Mouse (Mus musculus) A20 (cell line): ENCODE data around the gene Csk.

Experiments
- DNase-seq: peaks from one replicate; pipeline ENCODE4 v3.0.0-alpha.2; 2011; ENCODE audit warnings: low read depth, low spot score

The Csk gene

GRCm38 (mm10) chr9:57657843-57658242 lies 4.4 kb upstream of the Csk start:
- DNase-seq = no peak

- no peak for DNase-seq
Measured at GRCm38 (mm10) chr9:57656631-57657350, 3.4 kb upstream of the Csk start.

DNA sequence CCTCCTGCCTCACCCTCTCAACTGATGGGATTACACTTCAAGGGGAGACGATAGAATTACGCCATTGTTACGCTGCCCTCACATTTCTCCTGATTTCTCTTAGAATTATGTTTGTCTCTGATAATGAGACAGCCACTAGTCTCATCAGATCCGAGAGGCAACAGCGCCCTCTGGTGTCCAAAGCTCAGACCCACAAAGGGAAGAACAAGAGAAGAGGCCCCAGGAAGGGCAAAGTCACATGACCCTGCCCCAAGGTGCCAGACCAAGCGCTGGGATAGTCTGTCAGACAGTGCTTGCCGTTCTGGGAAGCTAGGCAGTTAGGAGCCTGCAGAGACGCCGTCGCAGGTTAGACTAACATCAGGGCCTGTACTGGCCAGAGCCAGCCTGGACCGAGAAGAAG lies 2.3 kb upstream of the Csk start:
- peak; percentile 92 for DNase-seq

DNA sequence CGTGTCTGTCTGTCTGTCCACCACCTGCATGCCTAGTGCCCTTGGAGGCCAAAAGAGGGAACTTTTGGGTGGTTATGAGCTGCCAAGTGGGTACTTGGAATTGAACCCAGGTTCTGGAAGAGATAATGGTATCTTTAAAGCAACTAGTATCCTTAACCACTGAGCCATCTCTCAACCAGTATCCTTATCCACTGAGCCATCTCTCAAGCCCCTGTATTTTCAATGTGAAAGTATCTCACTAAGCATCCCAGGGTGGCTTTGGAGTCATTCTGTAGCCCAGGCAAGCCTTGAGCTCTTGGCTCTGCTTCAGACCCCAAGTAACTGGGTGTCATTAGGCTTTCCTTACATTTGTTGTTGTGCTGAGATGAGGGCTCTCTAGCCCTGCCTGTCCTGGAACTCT lies 1.5 kb upstream of the Csk start:
- DNase-seq = no peak

DNA sequence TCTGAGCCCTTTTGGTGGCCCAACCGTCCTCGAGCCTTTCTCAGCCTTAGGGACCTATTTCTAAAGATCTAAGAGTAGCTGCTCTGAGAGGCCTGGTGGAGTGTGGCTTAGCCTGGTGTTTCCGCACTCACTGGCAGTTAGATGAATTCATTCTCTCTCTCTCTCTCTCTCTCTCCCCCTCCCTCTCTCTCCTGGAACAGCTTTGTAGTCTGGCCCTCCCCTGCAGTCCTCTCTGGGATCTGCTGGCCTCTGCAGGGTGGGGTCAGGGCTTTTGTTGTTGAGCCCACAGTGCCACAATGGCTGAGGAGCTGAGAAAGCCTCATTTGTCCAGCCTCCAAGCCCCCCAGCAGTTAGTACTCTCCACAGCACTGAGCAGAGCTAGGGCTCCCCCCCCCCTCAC lies 576 bp downstream of the Csk start:
- DNase-seq = no peak

GRCm38 (mm10) chr9:57652351-57652750 lies 1.1 kb downstream of the Csk start:
- DNase-seq = no peak

- peak; percentile 91 for DNase-seq
Measured at GRCm38 (mm10) chr9:57650786-57651311, 2.6 kb downstream of the Csk start.

DNA sequence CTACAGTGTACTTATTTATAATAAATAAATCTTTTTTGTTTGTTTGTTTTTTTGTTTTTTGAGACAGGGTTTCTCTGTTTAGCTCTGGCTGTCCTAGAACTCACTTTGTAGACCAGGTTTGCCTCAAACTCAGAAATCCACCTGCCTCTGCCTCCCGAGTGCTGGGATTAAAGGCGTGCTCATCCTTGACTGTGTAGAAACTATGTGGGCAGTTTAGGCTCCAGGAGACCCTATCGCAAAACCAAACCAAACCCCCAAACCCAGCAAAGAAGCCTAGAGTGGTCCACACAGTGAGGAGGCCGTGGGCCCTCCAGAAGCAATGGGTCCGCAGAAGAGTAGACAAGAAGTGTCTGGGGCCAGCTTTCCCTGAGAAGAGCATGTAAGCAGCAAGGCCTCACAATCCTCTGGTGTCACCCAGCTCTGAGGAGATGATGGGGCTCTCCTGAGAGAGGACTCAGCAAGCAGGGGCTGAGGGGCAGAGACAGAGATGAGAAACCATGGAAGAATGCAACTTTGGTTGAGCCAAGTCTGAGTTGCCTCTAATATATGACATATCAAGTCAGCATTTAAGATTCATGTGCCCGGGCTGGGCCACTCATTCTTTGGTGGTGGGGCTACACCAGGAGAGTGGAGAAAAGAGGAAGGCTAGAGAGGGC lies 3.2 kb downstream of the Csk start:
- no peak for DNase-seq

DNA sequence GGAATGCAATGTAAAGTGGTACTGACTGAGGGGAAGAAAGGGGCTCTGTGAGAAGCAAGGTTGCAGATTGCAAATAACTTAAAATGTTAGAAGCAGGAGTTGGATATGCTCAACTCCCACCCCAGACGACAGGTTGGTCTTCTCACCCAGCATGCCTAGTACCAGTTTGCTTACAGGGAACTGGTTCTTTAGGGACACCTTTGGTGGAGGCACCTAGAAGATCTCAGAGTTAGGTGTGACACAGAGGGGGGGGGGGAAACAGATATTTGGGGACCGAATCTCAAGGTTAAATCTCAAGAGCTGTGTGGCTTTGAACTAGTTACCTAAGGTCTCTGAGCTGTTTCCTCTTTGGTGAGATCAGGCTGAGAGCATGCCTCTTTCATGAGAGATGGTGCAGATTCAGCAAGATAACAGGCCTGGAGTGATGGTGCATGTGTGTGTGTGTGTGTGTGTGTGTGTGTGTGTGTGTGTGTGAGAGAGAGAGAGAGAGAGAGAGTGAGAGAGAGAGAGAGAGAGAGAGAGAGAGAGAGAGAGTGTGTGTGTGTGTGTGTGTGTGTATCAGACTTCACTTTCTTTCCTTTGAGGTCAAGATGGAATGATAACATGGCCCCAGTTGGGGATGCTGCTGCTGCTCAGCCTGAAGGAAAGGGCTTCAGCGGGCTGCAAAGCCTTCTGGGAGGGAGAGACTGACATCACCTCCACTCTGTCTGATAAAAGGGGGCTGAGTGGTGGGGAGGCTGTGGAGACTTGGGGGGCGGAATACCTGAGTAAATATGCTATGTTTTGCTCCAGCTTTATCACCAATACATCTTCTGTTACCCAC lies 5.9 kb downstream of the Csk start:
- DNase-seq = no peak

DNA sequence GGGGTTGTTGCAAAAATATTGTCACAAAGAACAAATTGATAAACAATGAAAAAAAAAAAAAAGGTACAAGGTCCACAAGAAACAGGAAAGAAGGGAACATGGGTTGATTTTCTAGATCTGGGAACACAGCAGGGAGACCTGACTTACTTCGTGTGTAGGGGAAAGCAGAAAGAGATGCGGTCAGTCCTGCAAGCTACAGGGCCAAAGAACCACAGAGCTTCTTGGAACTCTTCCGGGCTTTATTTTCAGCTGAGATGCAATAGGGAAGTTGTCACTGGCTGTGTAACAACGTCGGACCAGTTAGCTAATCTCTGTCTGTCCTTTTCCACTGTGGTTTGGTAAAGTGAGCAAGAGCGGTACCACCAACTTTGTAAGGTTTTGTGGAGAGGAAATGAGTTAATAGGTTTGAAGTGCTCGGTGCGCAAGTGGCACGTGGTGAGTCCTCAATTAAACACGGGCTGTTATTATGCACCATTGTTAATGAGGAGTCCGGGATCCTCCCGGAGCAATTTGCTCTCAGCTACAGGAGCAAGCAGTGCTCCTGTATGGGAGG lies 6.8 kb downstream of the Csk start:
- DNase-seq = no peak

DNA sequence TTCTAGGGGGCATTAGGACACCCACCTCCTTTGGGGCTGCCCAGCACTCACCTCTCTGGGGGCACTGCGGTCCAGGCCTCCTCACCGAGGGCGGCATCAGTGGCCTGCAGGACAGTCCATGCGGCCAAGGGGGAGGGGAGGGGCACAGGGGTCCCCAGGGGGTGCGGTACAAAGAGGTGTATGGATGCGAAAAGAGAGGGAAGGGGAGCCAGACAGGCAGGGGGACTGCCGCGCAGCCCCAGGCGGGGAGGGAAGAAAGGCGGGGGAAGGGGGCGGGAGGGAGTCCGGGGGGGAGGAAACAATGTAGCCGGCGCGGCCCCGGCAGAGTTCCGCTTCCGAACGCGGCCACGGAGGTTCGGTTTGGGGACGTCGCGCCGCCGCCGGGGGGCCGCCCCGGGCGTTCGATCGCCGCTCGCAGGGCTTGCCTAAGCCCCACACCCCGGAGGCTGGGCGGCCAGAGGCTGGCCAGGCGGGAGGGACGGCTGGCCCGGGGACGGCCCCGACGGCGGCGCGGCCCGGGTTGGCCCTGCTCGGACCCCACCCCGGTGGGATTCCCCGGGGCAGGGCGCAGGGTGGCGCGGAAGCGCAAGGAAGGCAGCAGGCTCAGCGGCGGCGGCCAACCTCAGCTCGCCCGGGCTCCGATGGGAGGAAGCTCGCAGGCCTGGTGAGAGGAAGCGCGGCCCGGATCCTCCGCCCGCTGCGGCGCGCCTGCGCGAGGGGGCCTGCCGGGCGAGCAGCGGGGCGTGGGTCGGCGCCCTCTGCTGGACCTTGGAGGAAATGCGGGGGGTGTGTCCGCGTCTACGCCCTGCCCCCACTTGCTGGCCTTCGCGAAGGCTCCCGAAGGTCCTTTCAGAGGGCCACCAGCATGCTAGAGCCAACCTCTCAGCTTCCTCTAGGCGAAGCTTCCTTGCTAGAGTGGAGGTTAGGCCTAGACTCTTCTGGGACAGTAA lies 8.2 kb downstream of the Csk start:
- DNase-seq = peak; percentile 95

DNA sequence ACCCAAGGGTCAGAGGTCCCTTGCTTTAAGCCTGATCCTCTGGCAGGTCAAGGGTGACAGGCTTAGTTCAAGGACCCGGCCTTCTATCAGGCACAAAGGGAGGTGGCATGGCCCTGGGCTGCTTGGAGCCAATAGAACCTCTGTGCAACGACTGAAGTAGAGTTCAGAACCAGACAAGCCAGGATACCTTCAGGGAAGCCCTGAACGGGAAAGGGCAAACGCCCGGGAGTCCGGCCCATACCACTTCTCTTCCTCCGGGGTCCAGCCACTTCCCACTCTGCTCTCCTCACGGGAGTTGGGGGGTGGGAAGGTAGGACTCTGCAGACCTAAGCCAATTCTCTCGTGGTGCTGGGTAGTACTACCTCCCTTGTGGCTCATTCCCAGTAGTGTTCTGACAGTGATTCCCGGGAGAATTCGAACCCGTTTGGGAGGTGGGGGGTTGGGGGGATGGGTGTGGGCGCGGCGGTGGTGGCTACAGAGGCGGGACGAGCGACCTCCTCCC lies 8.9 kb downstream of the Csk start:
- peak; percentile 53 for DNase-seq

DNA sequence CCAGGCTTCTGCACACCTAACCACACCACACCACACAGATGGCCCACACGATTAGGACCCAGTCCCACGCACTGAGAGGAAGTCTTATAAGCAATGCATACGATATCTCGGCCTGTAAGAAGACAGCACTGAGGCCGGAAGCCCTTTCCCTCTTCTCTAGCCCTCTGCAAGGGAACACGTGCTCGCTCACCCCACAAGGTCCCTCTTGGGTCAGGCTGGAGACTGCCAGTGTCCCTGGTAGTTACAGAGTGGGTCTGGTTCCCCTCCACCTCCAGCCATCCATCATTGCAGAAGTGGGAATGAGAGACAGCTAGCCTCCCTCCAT lies 9.6 kb downstream of the Csk start:
- DNase-seq = peak; percentile 59

DNA sequence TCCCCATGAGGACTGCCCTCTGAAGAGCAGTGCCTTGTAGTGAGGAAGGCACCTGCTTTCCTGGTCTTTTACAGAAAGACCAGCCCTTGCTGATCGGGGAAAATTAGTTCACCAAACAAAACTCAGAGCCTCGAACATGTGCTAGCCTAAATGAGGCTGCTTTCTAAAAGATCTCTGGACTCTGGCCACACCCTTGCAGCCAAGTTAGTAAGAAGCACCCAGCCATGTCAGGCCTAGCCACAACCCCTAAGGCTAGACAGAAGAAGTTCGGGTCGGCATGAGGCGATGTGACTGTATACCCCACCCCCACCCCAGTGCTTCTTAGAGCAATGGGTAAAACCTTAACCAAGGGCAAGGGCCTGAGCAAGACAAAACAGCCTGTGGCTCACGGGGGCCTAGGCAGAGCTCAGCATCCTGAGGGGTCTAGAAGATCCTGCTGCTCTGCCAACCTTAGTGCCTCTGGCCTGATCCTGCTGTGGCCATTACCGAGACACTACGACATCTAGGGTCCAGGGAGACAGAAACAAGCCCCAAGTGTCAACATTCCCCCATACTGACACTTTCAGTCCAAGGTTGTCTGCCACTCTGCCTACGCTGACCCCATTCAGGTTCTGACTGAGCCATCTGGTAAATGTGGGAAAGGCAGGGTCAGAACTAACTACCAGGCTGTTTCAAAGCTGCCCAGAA lies 10.1 kb downstream of the Csk start:
- peak; percentile 88 for DNase-seq

DNA sequence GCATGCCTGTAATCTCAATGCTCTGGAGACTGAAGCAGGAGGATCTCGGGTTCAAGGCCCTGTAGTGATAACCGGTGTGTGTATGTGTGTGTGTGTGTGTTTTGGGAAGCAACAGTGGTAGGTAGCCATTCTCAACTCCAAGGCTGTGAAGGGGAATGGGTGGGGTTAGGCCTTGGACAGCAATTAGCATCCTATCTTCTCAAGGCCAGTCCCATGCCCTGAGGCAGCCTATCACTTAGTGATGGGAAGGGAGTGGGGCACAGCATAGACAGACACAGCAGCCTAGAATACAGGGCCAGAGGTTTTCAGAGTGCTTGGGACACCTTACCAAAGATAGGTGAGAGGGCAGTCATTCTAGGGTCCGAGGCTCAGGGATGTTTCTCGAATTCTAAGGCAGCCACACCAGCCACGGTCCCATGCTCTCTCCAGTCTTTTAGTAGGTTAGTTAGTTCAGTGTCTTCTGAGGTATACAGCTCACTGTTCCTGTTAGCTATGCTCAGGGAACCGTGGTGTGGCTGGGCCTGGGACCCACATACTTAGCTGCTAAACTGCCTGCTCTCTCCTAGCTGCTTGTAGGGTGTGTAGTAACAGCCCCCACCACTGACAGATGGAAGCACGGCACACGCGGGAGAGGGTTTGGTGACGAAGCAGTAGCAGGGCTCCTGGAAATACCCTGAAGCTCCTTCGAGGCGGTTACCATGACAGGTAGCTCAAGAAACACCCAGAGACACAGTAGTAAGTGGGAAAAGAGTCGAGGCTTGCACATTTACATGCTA lies 11.5 kb downstream of the Csk start:
- DNase-seq = peak; percentile 52

DNA sequence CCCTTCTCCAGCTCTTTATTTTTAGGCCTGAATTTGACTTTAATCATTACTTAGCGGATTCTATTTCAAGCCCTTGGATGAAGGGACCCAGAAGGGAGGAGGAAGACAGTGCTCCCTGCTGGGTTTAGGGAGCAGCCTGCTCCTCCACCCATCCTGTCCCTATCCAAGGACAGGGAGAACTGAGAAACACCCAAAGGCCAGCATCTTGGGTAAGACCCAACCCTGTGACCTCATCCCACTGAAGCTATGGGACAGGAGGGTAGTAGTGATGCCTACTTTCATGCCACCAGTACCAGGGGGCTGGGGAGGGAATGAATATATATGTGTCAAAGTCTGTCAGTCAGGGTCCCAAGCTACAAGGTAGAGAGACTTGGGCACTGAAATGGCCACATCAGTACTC lies 12.4 kb downstream of the Csk start:
- no peak for DNase-seq

- DNase-seq = peak; percentile 95
Measured at GRCm38 (mm10) chr9:57640384-57640783, 13.0 kb downstream of the Csk start.

GRCm38 (mm10) chr9:57639661-57640328 lies 13.6 kb downstream of the Csk start:
- DNase-seq = peak; percentile 76
